Mouse (Mus musculus) T-helper 1 cell (primary cell): ENCODE measurements around the gene Rela.

Experiments
- in situ Hi-C: fragments of 300-600 bp; cut with MboI, MseI; formaldehyde crosslinking; loops from one replicate; pipeline ENCODE4 v1.15.1; 2025; ENCODE audit warnings: high pct_unique_total_duplicates

The Rela gene

DNA sequence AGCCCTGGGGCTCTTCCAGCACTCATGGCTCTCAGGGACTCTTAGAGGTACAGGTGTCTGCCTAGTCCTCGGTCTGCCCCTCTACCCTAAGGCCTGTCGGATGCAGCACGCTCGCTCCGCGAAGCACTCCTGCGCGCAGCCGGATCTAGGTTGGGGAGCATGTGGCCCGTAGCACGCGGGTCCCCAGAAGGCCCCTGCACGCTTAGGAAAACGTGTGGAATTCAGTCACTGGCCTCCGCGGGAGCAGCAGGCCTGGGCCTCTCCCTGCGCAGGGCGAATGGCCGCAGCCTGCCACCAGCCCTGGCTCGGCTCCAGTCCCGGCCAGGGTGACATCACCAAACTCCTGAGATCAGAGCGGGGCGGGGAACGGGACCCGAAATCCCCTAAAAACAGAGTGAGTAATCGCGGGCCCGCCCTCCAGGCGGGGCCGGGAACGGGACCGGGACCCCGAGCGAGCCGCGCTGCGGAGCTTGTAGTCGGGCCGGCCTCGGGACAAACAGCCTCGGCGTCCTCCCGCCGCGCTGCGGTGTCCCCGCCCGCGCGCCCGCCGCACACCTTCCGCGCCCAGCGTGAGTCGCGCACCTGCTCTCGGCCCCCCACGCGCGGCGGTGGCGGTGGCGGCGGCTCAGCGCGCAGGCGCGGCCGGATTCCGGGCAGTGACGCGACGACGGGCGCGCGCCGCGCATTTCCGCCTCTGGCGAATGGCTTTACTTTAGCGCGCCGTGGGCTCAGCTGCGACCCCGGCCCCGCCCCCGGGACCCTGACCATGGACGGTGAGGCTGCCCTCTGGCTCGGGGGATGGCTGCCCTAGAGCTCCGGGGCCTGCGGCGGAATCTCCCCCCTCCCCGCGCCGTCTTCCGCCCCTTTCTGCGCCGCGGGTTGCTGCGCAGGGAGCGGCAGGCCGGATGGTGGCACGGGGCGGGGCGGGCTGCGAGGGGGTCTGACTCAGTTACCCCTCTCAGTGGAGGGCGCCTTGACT lies at the start of gene Rela:
Gene Rela, plus strand, starts transcription at position 415 of the 979 bp plus-strand sequence.
- in situ Hi-C loops = no loop called here

- in situ Hi-C loops = no loop called here
Observed at GRCm38 (mm10) chr19:5589159-5589558, 48.1 kb upstream of the Rela start.

- in situ Hi-C loops = loop anchor here (5.0 kb wide), 1 partner anchor 70 kb away; the partner anchor contains the start of gene Sipa1
Observed at GRCm38 (mm10) chr19:5591888-5592287, 45.4 kb upstream of the Rela start.

- in situ Hi-C loops = no loop called here
Observed at GRCm38 (mm10) chr19:5599224-5599623, 38.1 kb upstream of the Rela start.

DNA sequence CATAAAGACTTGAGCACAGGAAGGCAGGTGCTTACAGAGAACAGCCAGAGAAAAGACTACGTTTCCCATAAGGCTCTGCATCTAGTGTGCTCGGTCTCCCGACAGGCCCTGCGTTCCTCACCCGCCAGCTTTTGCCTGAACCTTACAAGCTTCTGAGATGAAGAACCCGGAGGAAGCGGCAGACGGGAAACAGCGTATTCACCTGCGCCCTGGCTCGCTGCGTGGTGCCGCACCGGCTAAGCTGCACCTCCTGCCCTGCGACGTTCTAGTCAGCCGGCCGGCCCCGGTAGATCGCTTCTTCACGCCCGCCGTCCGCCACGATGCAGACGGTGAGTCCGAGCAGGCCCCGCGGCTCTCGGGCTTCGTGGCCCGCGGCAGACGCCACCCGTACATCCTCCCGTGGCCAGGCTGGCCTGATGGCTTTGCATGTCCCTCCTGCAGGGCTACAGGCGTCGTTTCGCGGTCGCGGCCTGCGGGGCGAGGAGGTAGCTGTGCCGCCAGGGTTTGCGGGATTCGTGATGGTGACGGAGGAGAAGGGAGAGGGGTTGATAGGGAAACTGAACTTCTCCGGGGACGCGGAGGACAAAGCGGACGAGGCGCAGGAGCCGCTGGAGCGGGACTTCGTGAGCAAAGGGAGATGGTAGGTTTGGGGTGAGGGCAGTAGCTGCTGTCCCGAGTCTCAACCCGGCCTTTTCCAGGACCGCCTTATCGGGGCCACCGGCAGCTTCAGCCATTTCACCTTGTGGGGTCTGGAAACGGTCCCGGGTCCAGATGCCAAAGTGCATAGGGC lies 35.3 kb upstream of the Rela start, which contains the start of gene Rnaseh2c:
Gene Rnaseh2c, plus strand, starts transcription at position 122 of the 790 bp plus-strand sequence.
- in situ Hi-C loops = loop anchor here (5.0 kb wide), 1 partner anchor 65 kb away; no protein-coding TSS in a partner anchor

- in situ Hi-C loops = loop anchor here (5.0 kb wide), 1 partner anchor 66 kb away; no protein-coding TSS in a partner anchor
Observed at GRCm38 (mm10) chr19:5603664-5604063, 33.6 kb upstream of the Rela start.

- in situ Hi-C loops = no loop called here
Observed at GRCm38 (mm10) chr19:5605126-5605525, 32.2 kb upstream of the Rela start.

- in situ Hi-C loops = no loop called here
Observed at GRCm38 (mm10) chr19:5606196-5606595, 31.1 kb upstream of the Rela start.

- in situ Hi-C loops = no loop called here
Observed at GRCm38 (mm10) chr19:5607705-5608410, 29.4 kb upstream of the Rela start.

DNA sequence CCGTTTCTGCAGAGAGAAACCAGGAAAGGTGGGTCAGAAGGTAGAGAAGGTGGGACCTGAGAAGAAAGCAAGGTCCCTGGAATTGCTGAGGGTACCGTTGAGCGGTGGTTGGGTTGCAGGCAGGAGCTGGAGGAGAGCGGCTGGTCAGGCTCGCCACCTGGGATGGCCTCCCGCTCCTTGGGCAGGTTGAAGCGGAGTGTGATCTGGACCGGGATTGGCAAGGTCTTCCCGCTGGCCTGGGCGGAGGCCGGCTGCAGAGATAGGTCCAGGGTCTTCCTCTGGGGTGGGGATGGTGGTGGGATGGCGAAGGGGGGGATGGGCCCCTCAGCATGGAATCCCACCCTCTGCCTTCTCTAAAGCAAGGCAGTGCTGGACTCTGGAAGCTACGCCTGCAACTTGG lies 28.6 kb upstream of the Rela start:
- in situ Hi-C loops = no loop called here

GRCm38 (mm10) chr19:5609171-5609546 lies 28.1 kb upstream of the Rela start:
- in situ Hi-C loops = no loop called here

GRCm38 (mm10) chr19:5609547-5610404 lies 27.5 kb upstream of the Rela start, which contains the start of gene Kat5:
TSS of gene Kat5 (minus strand) at chr19:5610237.
- in situ Hi-C loops = no loop called here

DNA sequence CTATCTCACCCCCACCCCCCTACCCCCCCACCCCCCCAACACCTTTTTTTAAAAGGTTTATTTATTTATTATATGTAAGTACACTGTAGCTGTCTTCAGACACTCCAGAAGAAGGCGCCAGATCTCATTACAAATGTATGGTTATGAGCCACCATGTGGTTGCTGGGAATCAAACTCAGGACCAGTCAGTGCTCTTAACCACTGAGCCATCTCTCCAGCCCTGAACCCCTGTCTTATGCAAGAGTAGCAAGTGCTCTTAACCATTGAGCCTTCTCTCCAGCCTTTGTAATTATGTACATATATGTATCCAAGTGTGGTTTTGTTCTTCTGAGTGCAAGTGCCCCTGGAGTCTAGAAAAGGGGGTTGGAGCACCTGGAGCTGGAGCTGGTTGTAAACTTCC lies 25.3 kb upstream of the Rela start:
- in situ Hi-C loops = no loop called here

DNA sequence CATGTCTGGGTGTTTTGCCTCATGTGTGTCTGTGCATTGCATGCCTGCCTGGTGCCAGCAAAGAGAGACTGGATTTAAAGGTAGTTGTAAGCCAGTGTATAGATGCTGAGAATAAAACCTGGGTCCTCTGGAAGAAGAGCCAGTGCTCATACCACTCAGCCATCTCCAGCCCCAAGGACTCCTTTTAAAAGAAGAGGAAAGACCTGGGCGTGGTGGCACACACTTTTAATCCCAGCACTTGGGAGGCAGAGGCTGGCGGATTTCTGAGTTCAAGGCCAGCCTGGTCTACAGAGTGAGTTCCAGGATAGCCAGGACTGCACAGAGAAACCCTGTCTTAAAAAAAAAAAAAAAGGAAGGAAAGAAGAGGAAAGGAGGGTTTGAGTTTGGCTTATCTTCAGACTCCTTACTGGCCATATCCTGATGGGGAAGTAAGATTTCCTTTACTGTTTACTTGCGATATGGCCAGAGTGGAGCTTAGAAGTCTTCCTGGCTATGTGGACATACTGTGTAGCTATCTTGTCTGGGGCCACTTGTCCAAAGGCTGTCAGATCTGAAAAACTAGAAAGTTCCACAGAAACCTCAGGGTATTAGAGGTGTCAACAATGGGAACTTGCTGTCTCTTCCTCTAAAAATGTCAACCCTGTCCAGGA lies 24.4 kb upstream of the Rela start:
- in situ Hi-C loops = no loop called here

DNA sequence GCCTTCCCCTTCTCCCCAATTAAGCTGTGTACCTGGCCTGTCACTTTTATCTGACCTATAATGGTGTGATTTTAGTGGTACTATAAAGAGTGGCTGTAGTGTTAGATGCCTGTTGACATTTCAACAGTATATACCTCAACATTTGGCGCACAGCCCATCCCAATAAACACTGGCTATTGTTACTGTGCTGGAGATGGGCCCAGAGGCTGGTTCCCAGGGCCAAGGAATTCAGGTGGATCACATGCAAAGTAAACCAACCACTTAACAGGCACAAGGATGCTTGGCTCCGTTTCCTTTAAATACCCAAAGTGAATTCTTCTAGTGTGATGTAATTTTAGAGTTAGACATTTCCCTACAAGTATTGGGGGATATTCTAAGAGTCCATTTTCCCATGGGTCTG lies 22.3 kb upstream of the Rela start:
- in situ Hi-C loops = no loop called here

- in situ Hi-C loops = loop anchor here (10.0 kb wide), 1 partner anchor 685 kb away; no protein-coding TSS in a partner anchor
Observed at GRCm38 (mm10) chr19:5620007-5620406, 17.3 kb upstream of the Rela start.

GRCm38 (mm10) chr19:5621884-5622283 lies 15.4 kb upstream of the Rela start:
- in situ Hi-C loops = loop anchor here (10.0 kb wide), 1 partner anchor 687 kb away; no protein-coding TSS in a partner anchor

DNA sequence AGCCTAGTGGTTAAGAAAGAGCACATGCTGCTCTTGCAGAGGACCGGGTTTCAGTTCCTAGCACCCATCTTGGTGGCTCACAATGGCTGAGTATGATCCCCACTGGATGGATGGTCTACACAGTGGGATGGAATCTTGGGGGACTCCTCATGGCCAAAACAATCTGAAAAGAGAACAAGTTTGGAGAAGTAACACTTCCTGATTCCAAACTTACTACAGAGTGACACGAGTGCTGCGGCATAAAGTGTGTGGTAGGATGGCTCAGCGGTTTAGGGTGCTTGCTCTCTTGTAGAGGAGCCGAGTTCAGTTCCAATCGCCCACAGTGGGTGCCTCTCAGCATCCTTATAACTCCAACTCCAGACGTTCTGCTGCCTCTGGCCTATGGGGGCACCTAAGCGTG lies 12.0 kb upstream of the Rela start:
- in situ Hi-C loops = loop anchor here (10.0 kb wide), 1 partner anchor 691 kb away; no protein-coding TSS in a partner anchor

GRCm38 (mm10) chr19:5629907-5630306 lies 7.4 kb upstream of the Rela start:
- in situ Hi-C loops = loop anchor here (10.0 kb wide), 1 partner anchor 695 kb away; no protein-coding TSS in a partner anchor

- in situ Hi-C loops = no loop called here
Observed at GRCm38 (mm10) chr19:5632120-5632519, 5.2 kb upstream of the Rela start.
